ENCODE assay signal across 16 mouse cellular contexts in the genomic region with DNA sequence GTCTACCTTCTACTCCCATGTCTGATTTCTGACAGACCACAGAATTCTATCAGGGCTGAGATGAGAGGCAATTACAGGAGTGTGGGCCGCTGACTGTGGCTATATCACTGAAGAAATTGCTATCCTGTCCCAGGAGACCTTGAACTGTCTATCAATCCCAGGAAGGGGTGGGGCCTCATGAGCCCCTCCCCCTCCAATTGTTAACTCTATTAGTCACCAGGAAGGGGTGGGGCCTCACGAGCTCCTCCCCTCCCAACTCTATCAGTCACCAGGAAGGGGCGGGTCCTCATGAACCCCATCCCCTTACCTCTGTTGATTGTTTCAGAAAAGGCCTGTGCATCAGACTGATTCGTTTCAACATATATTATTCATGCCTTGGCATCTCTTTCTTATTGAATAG. TPM values are rescaled to one million over a fixed set of nuclear protein-coding genes. Genes with fewer than 3 reads are reported as not detected.
A peak's percentile ranks its signal among the peaks of the same experiment; 100 is the strongest.
DNase-seq lines count a peak whose midpoint lies in the region; ATAC-seq and TF ChIP-seq lines count a peak whose summit lies in the region.
"Had no signal": no experiment of that assay in that cellular context is flagged by ENCODE, and none has a peak within 500 bp of the region (broad histone marks: within the 10 kb centered on the region; RNA-seq: fewer than 3 reads in every experiment).

No protein-coding gene starts in this region.

- ATAC-seq in neural tube, embryonic 15.5 days (ENCODE audit: low FRiP score), result no peak
- ATAC-seq: intestine, embryonic 16.5 days had no signal

- H3K9me3 ChIP-seq in ES-E14 (ENCODE audit: control insufficient read depth, insufficient read depth, low read depth, low read length), result no peaks in the 10 kb centered on the region
- H3K9me3 ChIP-seq in neural tube, embryonic 15.5 days (replicated peaks), result no peaks in the 10 kb centered on the region
- H3K9me3 ChIP-seq: hindbrain, embryonic 10.5 days; limb, embryonic 13.5 days had no signal

- 75% methylated on average over 4 of the region's 4 CpGs for WGBS in neural tube, embryonic 15.5 days

- no peaks in the 10 kb centered on the region for H3K36me3 ChIP-seq in ES-E14 (ENCODE audit: control insufficient read depth, insufficient read depth, low read length, poor library complexity, severe bottlenecking)
- peaks cover 5% of the 10 kb centered on the region for H3K36me3 ChIP-seq in splenic B cell, adult 2 months (ENCODE audit: control insufficient read depth, insufficient read depth, low read length, poor library complexity, severe bottlenecking)
- no peaks in the 10 kb centered on the region for H3K36me3 ChIP-seq in neural tube, embryonic 15.5 days
- H3K36me3 ChIP-seq: hindbrain, embryonic 10.5 days; limb, embryonic 13.5 days had no signal

- in situ Hi-C loops in ES-E14 (cut with MboI; ENCODE audit: low sequenced_read_pairs in 2 of 2, unreplicated experiment in 2 of 2), result loop anchor here in 1 of 2 experiments (10.0 kb wide), 3 partner anchors 117 to 277 kb away; a partner anchor contains a TSS

- DNase-seq in thymus, postnatal 4 days, result peak; percentile 30
- DNase-seq in thymus, postnatal 25 days, result no peak
- peak; percentile 50 for DNase-seq in ES-E14 (ENCODE audit: low read depth, low spot score)
- peak; percentile 41 for DNase-seq in c-Kit-positive CD71-negative TER-119-negative erythroid progenitor cells, embryonic 14.5 days (ENCODE audit: low read depth)
- DNase-seq in splenic B cell, adult 2 months (ENCODE audit: low read depth, low spot score), result peak; percentile 52
- no peak for DNase-seq in cerebellum, postnatal 4 days (ENCODE audit: low spot score in 2 of 2)
- DNase-seq in cerebellum, adult 11 months, result no peak
- DNase-seq: adrenal gland, adult 2 months; cerebellum, postnatal 36 days; spleen, adult 18-20 months; thymus, postnatal 14 days had no signal

- H3K4me2 ChIP-seq in neural tube, embryonic 15.5 days, result no peak overlapping the region
- H3K4me2 ChIP-seq: limb, embryonic 13.5 days had no signal

- no peaks in the 10 kb centered on the region for H3K27me3 ChIP-seq in splenic B cell, adult 2 months (ENCODE audit: control insufficient read depth, insufficient read depth, low read length, poor library complexity, severe bottlenecking)
- H3K27me3 ChIP-seq in neural tube, embryonic 15.5 days (replicated peaks), result no peaks in the 10 kb centered on the region
- H3K27me3 ChIP-seq: limb, embryonic 13.5 days had no signal

- peaks cover 4 to 9% of the 10 kb centered on the region in 2 experiments; a peak in 2 of 4 replicates for H3K4me1 ChIP-seq in ES-E14 (ENCODE audit: control insufficient read depth in 2 of 2, insufficient read depth in 2 of 2, low read length in 2 of 2, poor library complexity in 1 of 2)
- 0 out of 2 replicates have a peak, but pooled peaks cover 4% of the 10 kb centered on the region for H3K4me1 ChIP-seq in neural tube, embryonic 15.5 days

- H3K27ac ChIP-seq in ES-E14 (ENCODE audit: insufficient read depth, low read depth, low read length, poor library complexity, severe bottlenecking), result no peak overlapping the region
- no peak overlapping the region for H3K27ac ChIP-seq in neural tube, embryonic 15.5 days (replicated peaks)
- H3K27ac ChIP-seq: hindbrain, embryonic 10.5 days; layer of hippocampus, adult 2 months; limb, embryonic 13.5 days had no signal

- H3K4me3 ChIP-seq in ES-E14 (ENCODE audit: insufficient read depth in 1 of 2, low read depth in 1 of 2, low read length in 2 of 2, poor library complexity in 1 of 2, severe bottlenecking in 1 of 2), result no peak overlapping the region
- no peak overlapping the region for H3K4me3 ChIP-seq in neural tube, embryonic 15.5 days (replicated peaks)
- H3K4me3 ChIP-seq: hindbrain, embryonic 10.5 days; layer of hippocampus, adult 2 months; limb, embryonic 13.5 days had no signal

- H3K9ac ChIP-seq in ES-E14 (ENCODE audit: insufficient read depth, low read depth, low read length, poor library complexity, severe bottlenecking), result no peak overlapping the region
- no peak overlapping the region for H3K9ac ChIP-seq in neural tube, embryonic 15.5 days (replicated peaks)
- H3K9ac ChIP-seq: limb, embryonic 13.5 days had no signal

TF ChIP-seq in ES-E14, 5 proteins besides CTCF, POLR2A, EP300 and RAD21:
- TF ChIP-seq ZNF384 (IDR thresholded peaks at IDR 0.05; ENCODE audit: low read depth, low read length) (no peak), HCFC1 (IDR thresholded peaks at IDR 0.05; ENCODE audit: borderline replicate concordance, insufficient read depth, low read length) (no peak), MAFK (IDR thresholded peaks at IDR 0.05; ENCODE audit: insufficient read depth, low read depth, low read length) (no peak)

RNA-seq across cellular contexts. Expression of a gene that starts 26.2 kb away (rescaled TPM):
- total RNA-seq in ES-E14 (2012; rRNA removed), result 0.22 TPM in 1 of 2 replicates, not detected in the other
- 3.9 and 4.7 TPM in 2 replicates for polyA plus RNA-seq in neural tube, embryonic 15.5 days (2015; fragmentation: Nextera tagmentation; extraction: Ambion mirVana)

RNA-seq across cellular contexts. Expression of a gene that starts 53.3 kb away (rescaled TPM):
- 1.1 and 1.3 TPM in 2 replicates for total RNA-seq in ES-E14 (2012; rRNA removed)
- polyA plus RNA-seq in neural tube, embryonic 15.5 days (2015; fragmentation: Nextera tagmentation; extraction: Ambion mirVana), result 1.6 and 10.9 TPM in 2 replicates

Comparison
In these comparisons a context has a peak if more than half of its experiments do, and no peak if none do; other contexts are left out.
1. DNase-seq: peak in thymus, postnatal 4 days (single experiment), ES-E14 (single experiment), c-Kit-positive CD71-negative TER-119-negative erythroid progenitor cells, embryonic 14.5 days (single experiment) and splenic B cell, adult 2 months (single experiment); none in thymus, postnatal 25 days (single experiment), cerebellum, postnatal 4 days (0 of 2) and cerebellum, adult 11 months (single experiment).